Mouse (Mus musculus) layer of hippocampus, postnatal 10 days (tissue): ENCODE results near the gene Dpm3. TPM values are rescaled to one million over a fixed set of nuclear protein-coding genes. Genes with fewer than 3 reads are reported as not detected.

Experiments used
- DNase-seq, 2 experiments: peaks; one replicate each; pipeline ENCODE4 v3.0.0; 2021; ENCODE audit warnings: low spot score in 2 of 2
- total RNA-seq, 2 experiments: library from RNA; stranded (reverse); gene quantifications; 2 replicates each; pipeline ENCODE4 v1.2.3; 2021

Gene Dpm3
- total RNA-seq, 2 experiments from 2014 or later = 53.3 to 66.3 TPM

GRCm38 (mm10) chr3:89293247-89293918, 34.2 kb downstream of the Dpm3 start:
- no peak for DNase-seq

- DNase-seq = no peak
These were observed 35.0 kb downstream of the Dpm3 start for GRCm38 (mm10) chr3:89294195-89294594.

GRCm38 (mm10) chr3:89295685-89296230, 36.6 kb downstream of the Dpm3 start:
- DNase-seq = no peak

DNA sequence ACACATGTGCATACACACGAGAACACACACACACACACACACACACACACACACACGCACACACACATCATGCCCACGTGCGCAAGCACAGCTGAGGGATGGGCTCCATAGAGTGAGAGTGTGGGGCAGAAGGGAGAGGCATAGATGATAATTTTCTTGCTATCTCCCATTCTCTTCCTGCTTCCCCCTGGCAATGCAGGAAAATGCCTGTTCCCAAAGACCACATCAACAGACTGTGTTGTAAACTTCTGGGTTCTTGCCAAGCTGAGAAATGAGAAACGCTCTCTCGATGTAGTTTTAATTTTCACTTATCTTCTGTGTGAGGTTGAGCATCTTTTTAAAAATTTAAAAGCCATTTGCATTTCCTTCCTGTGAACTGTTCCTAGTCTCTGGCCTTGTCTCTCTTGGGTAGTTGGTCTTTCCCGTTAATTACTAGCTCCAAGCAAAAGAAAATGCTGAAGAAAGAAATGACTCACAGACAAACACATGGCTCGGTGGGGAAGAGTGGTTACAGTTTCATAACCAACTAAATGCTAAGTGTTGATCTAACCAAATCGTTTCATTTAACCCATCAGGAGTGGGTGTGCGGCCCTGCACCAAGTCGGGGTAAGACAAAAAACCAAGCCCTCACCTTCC, 37.7 kb downstream of the Dpm3 start:
- no peak for DNase-seq

DNA sequence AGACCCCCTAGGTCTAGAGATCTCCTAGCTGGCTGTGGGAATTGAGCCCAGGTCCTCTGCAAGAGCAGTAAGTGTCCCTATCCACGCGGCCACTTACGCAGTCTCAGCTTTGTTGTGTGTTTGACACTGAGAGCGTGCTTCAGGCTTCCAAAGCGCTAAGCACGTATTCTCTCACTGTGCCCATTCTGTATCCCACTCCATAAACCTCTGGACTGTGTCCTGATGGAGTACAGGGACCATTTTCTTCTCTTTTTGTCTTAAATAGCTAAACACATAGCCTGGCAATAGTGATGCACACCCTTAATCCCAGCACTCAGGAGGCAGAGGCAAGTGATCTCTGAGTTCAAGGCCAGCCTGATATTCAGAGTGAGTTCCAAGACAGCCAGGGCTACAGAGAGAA, 39.8 kb downstream of the Dpm3 start:
- no peak for DNase-seq

DNA sequence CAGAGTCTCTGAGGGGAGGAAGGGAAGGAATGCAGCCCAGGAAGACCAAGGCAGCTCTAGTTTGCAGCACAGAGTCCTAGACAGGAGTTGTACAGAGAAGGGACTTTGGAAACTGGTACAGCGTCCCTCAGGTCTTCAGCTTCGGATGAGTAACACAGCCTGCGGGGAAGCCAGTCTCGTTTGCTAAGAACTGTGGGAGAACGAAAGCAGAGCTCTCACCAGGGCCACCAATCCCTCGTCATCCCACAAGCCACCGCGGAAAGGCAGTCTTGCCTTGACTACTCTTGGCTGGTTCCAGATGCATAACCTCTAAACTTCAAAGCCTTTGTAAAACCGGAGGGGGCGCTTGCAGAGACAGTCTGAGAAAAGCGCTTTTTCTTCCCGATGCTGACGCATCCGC, 40.3 kb downstream of the Dpm3 start:
- DNase-seq = no peak

GRCm38 (mm10) chr3:89300071-89300470, 40.9 kb downstream of the Dpm3 start:
- DNase-seq = no peak

- no peak for DNase-seq
These were observed 41.4 kb downstream of the Dpm3 start for GRCm38 (mm10) chr3:89300514-89300913.

GRCm38 (mm10) chr3:89304440-89304839, 45.3 kb downstream of the Dpm3 start:
- no peak for DNase-seq

- no peak for DNase-seq
These were observed 45.9 kb downstream of the Dpm3 start for GRCm38 (mm10) chr3:89305105-89305504.

GRCm38 (mm10) chr3:89305551-89306325, 46.6 kb downstream of the Dpm3 start:
- no peak for DNase-seq

DNA sequence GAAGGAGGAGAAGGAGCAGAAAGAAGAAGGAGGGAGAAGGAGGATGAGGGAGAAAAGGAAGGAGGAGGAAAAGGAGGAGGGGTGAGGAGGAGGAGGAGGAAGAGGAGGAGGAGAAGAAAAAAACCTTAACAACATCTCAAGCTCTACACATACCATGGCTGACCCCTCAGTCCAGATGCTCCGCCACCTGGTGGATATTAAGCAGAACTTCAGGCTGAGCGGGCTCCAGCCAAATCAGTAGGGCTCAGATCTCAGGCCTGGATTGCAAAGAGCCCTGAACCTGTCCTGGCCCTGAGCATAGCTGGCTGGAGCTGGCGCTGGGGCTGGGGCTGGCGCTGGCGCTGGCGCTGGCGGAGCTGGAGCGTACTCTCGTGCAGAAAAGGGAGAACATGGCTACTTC, 48.9 kb downstream of the Dpm3 start:
- DNase-seq = peak; percentile 68 to 71

GRCm38 (mm10) chr3:89314340-89314739, 55.2 kb downstream of the Dpm3 start:
- no peak for DNase-seq

DNA sequence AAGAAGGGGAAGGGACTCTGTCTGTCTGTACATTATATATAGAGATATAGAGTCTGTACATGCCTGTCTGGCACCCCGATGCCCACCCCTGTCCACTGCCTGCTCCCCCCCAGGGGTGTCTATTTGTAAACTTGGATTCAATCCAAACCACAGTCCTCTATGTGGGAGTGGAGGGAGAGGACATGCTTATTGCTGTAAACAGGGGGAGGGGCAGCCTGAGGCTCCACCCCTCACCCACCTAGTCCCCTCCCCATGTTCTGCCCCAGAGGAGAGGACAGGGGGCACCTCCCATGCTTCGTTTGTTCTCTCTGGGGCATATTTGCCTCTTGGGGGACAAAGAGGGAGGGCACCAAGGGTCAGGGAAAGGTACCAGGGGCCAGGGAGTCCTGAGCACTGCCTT, 55.6 kb downstream of the Dpm3 start:
- no peak for DNase-seq

GRCm38 (mm10) chr3:89315195-89315929, 56.2 kb downstream of the Dpm3 start:
- DNase-seq = peak; percentile 91 to 92

DNA sequence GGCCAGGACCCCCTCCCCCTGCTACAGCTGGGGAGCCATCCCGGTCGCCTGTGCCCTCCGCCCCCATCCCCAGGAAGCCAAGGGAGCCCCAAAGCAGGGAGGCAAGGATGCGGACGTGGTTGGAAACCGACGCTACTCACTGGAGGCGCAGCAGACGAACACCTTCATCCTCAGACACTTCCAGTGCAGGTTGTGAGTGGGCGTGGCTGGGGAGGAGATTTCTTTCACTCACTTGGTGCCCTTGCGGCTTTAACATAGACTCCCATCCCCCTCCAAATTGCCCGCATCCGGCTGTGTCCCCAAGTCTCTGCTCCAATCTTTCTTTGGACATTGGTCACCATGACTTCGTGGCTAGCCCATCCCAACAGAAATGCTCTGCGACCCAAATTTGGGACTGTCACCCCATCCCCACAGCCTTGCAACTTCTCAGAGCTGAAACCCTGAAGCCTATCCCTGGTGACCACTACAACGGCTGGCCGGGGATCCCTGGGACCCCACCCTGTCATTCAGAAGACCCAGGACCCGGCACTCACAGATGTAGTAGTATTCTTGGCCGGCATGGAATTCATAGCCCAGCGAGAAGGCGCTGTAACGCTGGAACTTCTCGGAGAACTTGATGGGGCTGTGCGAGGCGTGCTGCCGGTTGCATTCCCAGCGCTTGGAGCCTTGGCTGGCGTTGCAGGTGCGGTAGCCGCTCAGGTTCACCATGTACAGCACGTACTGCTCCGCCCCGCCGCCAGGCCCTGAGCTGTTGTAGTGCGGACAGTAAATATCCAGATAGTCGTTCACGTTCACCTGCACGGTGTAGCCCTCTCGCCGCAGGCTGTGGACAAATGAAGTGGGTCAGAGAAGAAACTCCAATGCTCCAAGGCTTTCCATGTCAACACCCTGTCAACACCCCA, 57.0 kb downstream of the Dpm3 start:
- DNase-seq = peak in 1 of 2 experiments; percentile 35
